Mouse (Mus musculus): ENCODE results near the gene Cers5. TPM values are rescaled to one million over a fixed set of nuclear protein-coding genes. Genes with fewer than 3 reads are reported as not detected.

Cers5 gene
- 59.7 TPM for polyA plus RNA-seq (2014; fragmentation: Illumina TruSeq; extraction: RNeasy Lipid Tissue Mini Kit (QIAGEN cat#74804); ENCODE audit: low read depth, low replicate concordance)

GRCm38 (mm10) chr15:99772881-99772924 lies at the start of gene Cers5:
Gene Cers5 (minus strand): TSS chr15:99772885.

DNA sequence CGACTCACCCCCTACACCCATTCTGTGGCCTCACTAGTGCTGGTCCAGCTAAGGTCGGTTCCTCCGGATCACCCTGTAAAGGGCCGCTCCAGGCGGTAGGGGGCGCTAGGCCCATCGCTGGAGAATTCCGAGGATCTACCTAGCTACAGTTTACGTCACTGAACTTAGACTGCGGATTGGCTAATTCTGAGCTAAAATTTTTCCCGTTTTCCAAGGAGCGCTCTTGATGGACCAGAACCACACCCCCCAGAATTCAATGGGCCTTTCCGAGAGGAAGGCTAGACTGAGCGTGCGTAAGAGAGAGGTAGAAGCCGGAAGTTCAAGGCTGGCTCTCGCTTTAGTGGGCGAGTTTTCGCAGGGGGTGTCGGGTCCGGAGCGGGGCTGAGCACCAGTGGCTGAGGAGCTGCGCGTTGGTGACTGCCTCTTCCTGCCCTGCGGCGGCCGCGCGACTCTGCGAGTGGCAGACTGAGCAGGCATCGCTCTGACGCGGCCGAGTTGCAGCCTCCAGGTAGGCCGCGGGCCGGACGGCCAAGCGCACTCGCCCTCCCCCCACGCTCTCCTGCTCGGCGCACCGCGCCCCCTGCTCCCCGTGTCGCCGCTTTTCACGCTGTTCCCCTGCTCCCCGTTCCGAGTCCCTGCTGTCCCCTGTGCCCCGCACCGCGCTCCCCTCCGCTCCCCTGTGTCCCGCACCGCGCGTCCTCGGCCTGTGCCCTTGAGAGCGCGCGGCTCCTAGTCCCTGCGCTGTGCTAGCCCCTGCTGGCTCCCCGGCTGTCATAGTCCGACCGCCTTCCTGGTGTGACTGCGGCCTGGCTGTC lies 47.1 kb downstream of the Cers5 start, which contains the start of gene Cox14:
TSS of gene Cox14 (plus strand) at position 278 of the 815 bp plus-strand sequence.

GRCm38 (mm10) chr15:99717386-99718334 lies 55.0 kb downstream of the Cers5 start, which contains the start of gene Gpd1:
Gene Gpd1 (plus strand): TSS chr15:99717515.

GRCm38 (mm10) chr15:99705440-99706048 lies 67.1 kb downstream of the Cers5 start, which contains the start of gene Gm17349:
Gene Gm17349 (minus strand): TSS chr15:99705490.

GRCm38 (mm10) chr15:99701999-99702900 lies 70.4 kb downstream of the Cers5 start, which contains the start of gene Smarcd1:
Gene Smarcd1 (plus strand): TSS chr15:99702129.

Other genes with a start within 250 kb of the Cers5 start
- gene Faim2, start 244.7 kb downstream of the Cers5 start, polyA plus RNA-seq (2014; fragmentation: Illumina TruSeq; extraction: RNeasy Lipid Tissue Mini Kit (QIAGEN cat#74804); ENCODE audit: low read depth, low replicate concordance): 25.0 TPM
- gene Aqp2, start 193.8 kb downstream of the Cers5 start, polyA plus RNA-seq (2014; fragmentation: Illumina TruSeq; extraction: RNeasy Lipid Tissue Mini Kit (QIAGEN cat#74804); ENCODE audit: low read depth, low replicate concordance): 1.2 TPM
- 2.5 TPM for gene Aqp5, start 182.1 kb downstream of the Cers5 start, polyA plus RNA-seq (2014; fragmentation: Illumina TruSeq; extraction: RNeasy Lipid Tissue Mini Kit (QIAGEN cat#74804); ENCODE audit: low read depth, low replicate concordance)
- 7.6 TPM for gene Aqp6, start 171.5 kb downstream of the Cers5 start, polyA plus RNA-seq (2014; fragmentation: Illumina TruSeq; extraction: RNeasy Lipid Tissue Mini Kit (QIAGEN cat#74804); ENCODE audit: low read depth, low replicate concordance)
- gene Racgap1, start 121.2 kb downstream of the Cers5 start, polyA plus RNA-seq (2014; fragmentation: Illumina TruSeq; extraction: RNeasy Lipid Tissue Mini Kit (QIAGEN cat#74804); ENCODE audit: low read depth, low replicate concordance): 4.6 TPM
- gene Asic1, start 102.5 kb downstream of the Cers5 start, polyA plus RNA-seq (2014; fragmentation: Illumina TruSeq; extraction: RNeasy Lipid Tissue Mini Kit (QIAGEN cat#74804); ENCODE audit: low read depth, low replicate concordance): not detected
- gene Smarcd1, start 70.8 kb downstream of the Cers5 start, polyA plus RNA-seq (2014; fragmentation: Illumina TruSeq; extraction: RNeasy Lipid Tissue Mini Kit (QIAGEN cat#74804); ENCODE audit: low read depth, low replicate concordance): 17.2 TPM
- not detected for gene Gm17349, start 67.4 kb downstream of the Cers5 start, polyA plus RNA-seq (2014; fragmentation: Illumina TruSeq; extraction: RNeasy Lipid Tissue Mini Kit (QIAGEN cat#74804); ENCODE audit: low read depth, low replicate concordance)
- gene Gpd1, start 55.4 kb downstream of the Cers5 start, polyA plus RNA-seq (2014; fragmentation: Illumina TruSeq; extraction: RNeasy Lipid Tissue Mini Kit (QIAGEN cat#74804); ENCODE audit: low read depth, low replicate concordance): 164 TPM
- gene Cox14, start 47.3 kb downstream of the Cers5 start, polyA plus RNA-seq (2014; fragmentation: Illumina TruSeq; extraction: RNeasy Lipid Tissue Mini Kit (QIAGEN cat#74804); ENCODE audit: low read depth, low replicate concordance): 110 TPM
- 59.0 TPM for gene Lima1, start 102.6 kb upstream of the Cers5 start, polyA plus RNA-seq (2014; fragmentation: Illumina TruSeq; extraction: RNeasy Lipid Tissue Mini Kit (QIAGEN cat#74804); ENCODE audit: low read depth, low replicate concordance)
- gene Fam186a, start 194.2 kb upstream of the Cers5 start, polyA plus RNA-seq (2014; fragmentation: Illumina TruSeq; extraction: RNeasy Lipid Tissue Mini Kit (QIAGEN cat#74804); ENCODE audit: low read depth, low replicate concordance): 1.2 TPM
- gene Larp4, start 197.2 kb upstream of the Cers5 start, polyA plus RNA-seq (2014; fragmentation: Illumina TruSeq; extraction: RNeasy Lipid Tissue Mini Kit (QIAGEN cat#74804); ENCODE audit: low read depth, low replicate concordance): 24.6 TPM

All from adipose tissue, adult 10 weeks (tissue).